Mouse (Mus musculus): ENCODE data around the gene Lrrc8a. TPM values are rescaled to one million over a fixed set of nuclear protein-coding genes. Genes with fewer than 3 reads are reported as not detected.

The Lrrc8a gene
- polyA plus RNA-seq, 1 experiment from 2014 or later = 62.2 TPM

DNA sequence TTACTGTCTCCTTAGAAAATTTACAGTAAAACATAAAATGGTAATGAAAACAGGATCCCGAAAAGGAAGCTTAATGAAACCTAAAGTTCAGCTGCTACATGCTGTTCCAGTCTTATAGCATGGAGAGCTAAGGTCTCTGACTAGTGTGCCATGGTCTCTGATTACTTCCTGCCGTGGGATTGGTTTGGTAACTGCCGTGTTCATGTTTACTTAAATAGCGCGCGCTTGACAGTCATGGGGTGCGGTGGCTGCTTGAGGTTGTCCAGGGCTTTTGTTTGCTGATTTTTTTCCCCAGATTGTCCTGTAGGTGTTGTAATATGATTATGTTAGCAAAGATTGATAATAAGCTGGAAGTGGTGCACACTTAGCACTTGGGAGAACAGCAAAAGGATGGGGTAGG lies 68.6 kb downstream of the Lrrc8a start:
- no peak for ATAC-seq (ENCODE audit: low read depth)
- Histone ChIP-seq H3K4me3 (ENCODE audit: low read depth, low read length) (no peak overlapping the region), H3K4me2 (ENCODE audit: low read depth, low read length) (no peak overlapping the region), H3K36me3 (ENCODE audit: control insufficient read depth, insufficient read depth, low read length) (peaks cover 77% of the 10 kb centered on the region), H3K27me3 (ENCODE audit: control insufficient read depth, insufficient read depth, low read length) (no peaks in the 10 kb centered on the region), H3K9me3 (ENCODE audit: control insufficient read depth, low read length) (no peaks in the 10 kb centered on the region), H3K27ac (ENCODE audit: low read depth, low read length) (no peak overlapping the region), H3K9ac (replicated peaks; ENCODE audit: low read depth, low read length) (no peak overlapping the region), H3K4me1 (ENCODE audit: control insufficient read depth, insufficient read depth, low read length) (no peaks in the 10 kb centered on the region)
- 96% methylated on average over 7 of the region's 7 CpGs for WGBS

- 95% methylated on average over 3 of the region's 3 CpGs for WGBS
These were observed 71.8 kb downstream of the Lrrc8a start for GRCm38 (mm10) chr2:30309351-30309750.

GRCm38 (mm10) chr2:30311481-30311880 lies 74.0 kb downstream of the Lrrc8a start:
- Histone ChIP-seq H3K4me1 (ENCODE audit: control insufficient read depth, insufficient read depth, low read length) (no peaks in the 10 kb centered on the region), H3K9ac (replicated peaks; ENCODE audit: low read depth, low read length) (no peak overlapping the region), H3K27me3 (ENCODE audit: control insufficient read depth, insufficient read depth, low read length) (no peaks in the 10 kb centered on the region), H3K9me3 (ENCODE audit: control insufficient read depth, low read length) (no peaks in the 10 kb centered on the region), H3K4me2 (ENCODE audit: low read depth, low read length) (no peak overlapping the region), H3K36me3 (ENCODE audit: control insufficient read depth, insufficient read depth, low read length) (peaks cover 75% of the 10 kb centered on the region), H3K27ac (ENCODE audit: low read depth, low read length) (no peak overlapping the region), H3K4me3 (ENCODE audit: low read depth, low read length) (no peak overlapping the region)
- no peak for ATAC-seq (ENCODE audit: low read depth)
- WGBS = 96% methylated on average over 2 of the region's 2 CpGs

More at GRCm38 (mm10) chr2:30309351-30309750, 71.8 kb downstream of the Lrrc8a start:
- Histone ChIP-seq H3K9me3 (ENCODE audit: control insufficient read depth, low read length) (no peaks in the 10 kb centered on the region), H3K4me1 (ENCODE audit: control insufficient read depth, insufficient read depth, low read length) (no peaks in the 10 kb centered on the region), H3K27ac (ENCODE audit: low read depth, low read length) (no peak overlapping the region), H3K4me2 (ENCODE audit: low read depth, low read length) (no peak overlapping the region), H3K9ac (replicated peaks; ENCODE audit: low read depth, low read length) (no peak overlapping the region), H3K4me3 (ENCODE audit: low read depth, low read length) (no peak overlapping the region), H3K36me3 (ENCODE audit: control insufficient read depth, insufficient read depth, low read length) (peaks cover 75% of the 10 kb centered on the region), H3K27me3 (ENCODE audit: control insufficient read depth, insufficient read depth, low read length) (no peaks in the 10 kb centered on the region)
- ATAC-seq (ENCODE audit: low read depth) = no peak

Other genes with a start within 250 kb of the Lrrc8a start
- gene Wdr34, start 188.8 kb upstream of the Lrrc8a start, polyA plus RNA-seq (2014; fragmentation: Nextera tagmentation; extraction: Ambion mirVana) = 57.4 and 74.1 TPM in 2 replicates
- gene Set, start 180.3 kb upstream of the Lrrc8a start, polyA plus RNA-seq (2014; fragmentation: Nextera tagmentation; extraction: Ambion mirVana) = 315 and 363 TPM in 2 replicates
- 0.70 and 1.5 TPM in 2 replicates for gene Pkn3, start 160.0 kb upstream of the Lrrc8a start, polyA plus RNA-seq (2014; fragmentation: Nextera tagmentation; extraction: Ambion mirVana)
- gene Zdhhc12, start 144.1 kb upstream of the Lrrc8a start, polyA plus RNA-seq (2014; fragmentation: Nextera tagmentation; extraction: Ambion mirVana) = 24.6 and 28.8 TPM in 2 replicates
- 16.0 and 20.9 TPM in 2 replicates for gene Zer1, start 113.1 kb upstream of the Lrrc8a start, polyA plus RNA-seq (2014; fragmentation: Nextera tagmentation; extraction: Ambion mirVana)
- 20.3 and 23.6 TPM in 2 replicates for gene Tbc1d13, start 104.0 kb upstream of the Lrrc8a start, polyA plus RNA-seq (2014; fragmentation: Nextera tagmentation; extraction: Ambion mirVana)
- 27.1 and 30.4 TPM in 2 replicates for gene Endog, start 66.2 kb upstream of the Lrrc8a start, polyA plus RNA-seq (2014; fragmentation: Nextera tagmentation; extraction: Ambion mirVana)
- gene Spout1, start 59.3 kb upstream of the Lrrc8a start, polyA plus RNA-seq (2014; fragmentation: Nextera tagmentation; extraction: Ambion mirVana) = 59.5 and 64.2 TPM in 2 replicates
- 14.5 and 19.5 TPM in 2 replicates for gene Kyat1, start 31.9 kb upstream of the Lrrc8a start, polyA plus RNA-seq (2014; fragmentation: Nextera tagmentation; extraction: Ambion mirVana)
- 0.15 and 0.17 TPM in 2 replicates for gene Gm28035, start 2.9 kb downstream of the Lrrc8a start, polyA plus RNA-seq (2014; fragmentation: Nextera tagmentation; extraction: Ambion mirVana)
- gene Phyhd1, start 28.5 kb downstream of the Lrrc8a start, polyA plus RNA-seq (2014; fragmentation: Nextera tagmentation; extraction: Ambion mirVana) = 4.5 and 5.1 TPM in 2 replicates
- not detected in 2 replicates for gene Gm28038, start 43.3 kb downstream of the Lrrc8a start, polyA plus RNA-seq (2014; fragmentation: Nextera tagmentation; extraction: Ambion mirVana)
- 36.4 and 39.4 TPM in 2 replicates for gene Dolk, start 48.6 kb downstream of the Lrrc8a start, polyA plus RNA-seq (2014; fragmentation: Nextera tagmentation; extraction: Ambion mirVana)
- gene Nup188, start 48.7 kb downstream of the Lrrc8a start, polyA plus RNA-seq (2014; fragmentation: Nextera tagmentation; extraction: Ambion mirVana) = 21.8 and 25.3 TPM in 2 replicates
- 132 and 145 TPM in 2 replicates for gene Sh3glb2, start 121.6 kb downstream of the Lrrc8a start, polyA plus RNA-seq (2014; fragmentation: Nextera tagmentation; extraction: Ambion mirVana)
- gene Miga2, start 126.5 kb downstream of the Lrrc8a start, polyA plus RNA-seq (2014; fragmentation: Nextera tagmentation; extraction: Ambion mirVana) = 28.9 and 30.9 TPM in 2 replicates
- 51.5 and 57.7 TPM in 2 replicates for gene Dolpp1, start 154.5 kb downstream of the Lrrc8a start, polyA plus RNA-seq (2014; fragmentation: Nextera tagmentation; extraction: Ambion mirVana)
- gene Crat, start 178.1 kb downstream of the Lrrc8a start, polyA plus RNA-seq (2014; fragmentation: Nextera tagmentation; extraction: Ambion mirVana) = 27.7 and 32.4 TPM in 2 replicates
- gene Ptpa, start 178.3 kb downstream of the Lrrc8a start, polyA plus RNA-seq (2014; fragmentation: Nextera tagmentation; extraction: Ambion mirVana) = 65.8 and 70.7 TPM in 2 replicates
- 2.3 and 2.6 TPM in 2 replicates for gene Ier5l, start 236.5 kb downstream of the Lrrc8a start, polyA plus RNA-seq (2014; fragmentation: Nextera tagmentation; extraction: Ambion mirVana)